Mouse (Mus musculus): ENCODE data around the gene Pnma1. TPM values are rescaled to one million over a fixed set of nuclear protein-coding genes. Genes with fewer than 3 reads are reported as not detected.

The Pnma1 gene
- polyA plus RNA-seq, 1 experiment from 2014 or later, result 3.8 TPM

- Histone ChIP-seq H3K4me2 (no peak overlapping the region), H3K9ac (replicated peaks) (no peak overlapping the region), H3K4me3 (replicated peaks) (no peak overlapping the region), H3K9me3 (replicated peaks) (no peaks in the 10 kb centered on the region), H3K4me1 (peaks cover 24% of the 10 kb centered on the region), H3K27ac (replicated peaks) (no peak overlapping the region), H3K27me3 (replicated peaks) (no peaks in the 10 kb centered on the region), H3K36me3 (peaks cover 26% of the 10 kb centered on the region)
- ATAC-seq (ENCODE audit: low FRiP score), result no peak
- 91% methylated on average over 10 of the region's 10 CpGs for WGBS
Measured at GRCm38 (mm10) chr12:84151911-84152310, 3.6 kb upstream of the Pnma1 start.

GRCm38 (mm10) chr12:84150976-84151375, 2.7 kb upstream of the Pnma1 start:
- H3K27me3 ChIP-seq (replicated peaks), result no peaks in the 10 kb centered on the region
- no peak for ATAC-seq (ENCODE audit: low FRiP score)
- H3K4me1 ChIP-seq, result peaks cover 27% of the 10 kb centered on the region
- 59% methylated on average over 6 of the region's 6 CpGs for WGBS
- no peak overlapping the region for H3K9ac ChIP-seq (replicated peaks)
- H3K4me2 ChIP-seq, result no peak overlapping the region
- peaks cover 17% of the 10 kb centered on the region for H3K36me3 ChIP-seq
- no peak overlapping the region for H3K27ac ChIP-seq (replicated peaks)
- H3K4me3 ChIP-seq (replicated peaks), result no peak overlapping the region
- H3K9me3 ChIP-seq (replicated peaks), result no peaks in the 10 kb centered on the region

DNA sequence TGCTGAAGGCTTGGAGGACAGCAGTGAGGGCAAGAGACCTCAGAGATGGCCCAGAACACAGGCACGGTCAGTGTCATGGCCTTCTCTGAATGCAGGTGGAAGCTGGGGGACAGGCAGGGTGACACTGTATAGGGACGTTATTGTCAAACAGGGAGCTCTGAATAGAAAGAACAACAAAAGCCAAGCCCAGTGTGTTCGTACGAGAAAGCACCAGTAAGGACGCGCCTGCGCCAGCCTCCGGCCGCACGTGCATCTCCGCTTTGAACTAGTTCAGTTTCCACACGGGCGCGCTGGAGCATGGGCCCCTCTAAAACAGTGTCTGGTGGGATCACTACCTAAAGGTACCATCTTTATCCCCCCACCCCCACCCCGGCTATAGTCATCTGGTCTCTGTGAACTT, 1.7 kb upstream of the Pnma1 start:
- H3K4me3 ChIP-seq (replicated peaks), result no peak overlapping the region
- H3K9me3 ChIP-seq (replicated peaks), result no peaks in the 10 kb centered on the region
- ATAC-seq (ENCODE audit: low FRiP score), result no peak
- no peak overlapping the region for H3K9ac ChIP-seq (replicated peaks)
- 31% methylated on average over 15 of the region's 15 CpGs for WGBS
- peaks cover 27% of the 10 kb centered on the region for H3K4me1 ChIP-seq
- peak overlapping the region; percentile 15; the same call in 1 of the 2 replicates for H3K4me2 ChIP-seq
- H3K27ac ChIP-seq (replicated peaks), result no peak overlapping the region
- H3K27me3 ChIP-seq (replicated peaks), result no peaks in the 10 kb centered on the region
- H3K36me3 ChIP-seq, result peaks cover 16% of the 10 kb centered on the region

GRCm38 (mm10) chr12:84148622-84149012, 328 bp upstream of the Pnma1 start:
- H3K27ac ChIP-seq (replicated peaks), result peak overlapping the region; percentile 80
- ATAC-seq (ENCODE audit: low FRiP score), result no peak

DNA sequence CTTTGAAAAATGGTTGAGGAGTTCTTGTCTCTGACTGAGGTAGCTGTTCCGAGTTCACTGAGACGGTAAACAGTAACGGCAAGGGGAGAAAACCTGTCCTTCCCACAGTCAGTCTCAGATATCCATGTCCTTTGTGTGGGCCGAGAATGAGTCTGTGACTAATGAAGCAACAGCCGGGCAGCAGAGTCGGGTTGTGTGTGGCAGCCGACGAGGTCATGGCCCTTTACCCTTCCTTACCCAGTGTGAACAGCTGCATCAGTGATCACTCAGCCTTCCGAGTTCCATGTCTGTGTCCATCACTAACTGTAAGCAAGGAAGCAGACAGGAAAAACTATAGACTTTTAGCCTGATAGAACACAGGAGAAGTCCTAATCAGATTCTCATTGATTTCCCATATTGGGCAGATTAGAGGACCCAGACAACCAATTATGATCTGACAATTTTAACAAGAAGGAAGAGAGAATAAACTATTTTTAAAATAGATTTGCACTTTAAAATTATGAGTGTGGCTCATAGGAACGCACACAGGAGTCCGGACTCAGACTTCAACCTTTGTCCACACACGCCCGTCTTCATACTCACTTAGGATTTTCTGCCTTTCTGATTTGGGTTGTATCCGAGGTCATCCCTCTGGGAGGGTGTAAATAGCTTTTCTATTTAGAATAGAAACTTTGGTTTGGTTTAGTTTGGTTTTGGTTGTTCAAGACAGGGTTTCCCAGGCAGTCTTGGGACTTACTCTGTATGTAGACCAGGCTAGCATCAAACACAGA, 5.8 kb downstream of the Pnma1 start:
- Histone ChIP-seq H3K4me2 (no peak overlapping the region), H3K4me1 (peaks cover 7% of the 10 kb centered on the region; the same call in 1 of the 2 replicates), H3K9me3 (replicated peaks) (no peaks in the 10 kb centered on the region), H3K4me3 (replicated peaks) (no peak overlapping the region), H3K27ac (replicated peaks) (no peak overlapping the region), H3K36me3 (peaks cover 17% of the 10 kb centered on the region), H3K27me3 (replicated peaks) (no peaks in the 10 kb centered on the region), H3K9ac (replicated peaks) (no peak overlapping the region)
- 37% methylated on average over 14 of the region's 14 CpGs for WGBS
- ATAC-seq (ENCODE audit: low FRiP score), result no peak

More at GRCm38 (mm10) chr12:84148622-84149012, 328 bp upstream of the Pnma1 start:
- H3K27me3 ChIP-seq (replicated peaks), result no peaks in the 10 kb centered on the region
- 4% methylated on average over 10 of the region's 10 CpGs for WGBS
- peak overlapping the region; percentile 76 for H3K9ac ChIP-seq (replicated peaks)
- peaks cover 16% of the 10 kb centered on the region for H3K36me3 ChIP-seq
- H3K9me3 ChIP-seq (replicated peaks), result no peaks in the 10 kb centered on the region
- H3K4me1 ChIP-seq, result peaks cover 27% of the 10 kb centered on the region
- peak overlapping the region; percentile 92 for H3K4me2 ChIP-seq
- H3K4me3 ChIP-seq (replicated peaks), result peak overlapping the region; percentile 71

DNA sequence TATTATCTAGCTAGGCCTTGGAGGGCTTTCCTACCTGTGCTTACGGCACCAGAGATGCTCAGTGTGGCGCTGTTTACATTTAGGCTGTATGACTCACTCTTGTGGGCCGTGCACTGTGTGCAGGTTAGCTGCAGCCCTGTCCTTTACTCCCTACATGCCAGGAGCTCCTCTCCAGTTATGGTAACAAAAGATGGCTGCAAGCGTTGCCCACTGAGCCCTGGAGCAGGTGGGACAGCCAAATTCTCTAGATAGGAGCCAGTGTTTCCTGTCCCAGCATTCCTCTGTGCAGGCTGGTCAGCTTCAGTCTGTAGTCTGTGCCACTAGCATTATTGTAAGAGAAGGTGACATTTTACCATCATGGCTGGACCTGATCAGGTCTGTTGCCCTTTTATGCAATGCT, 7.0 kb downstream of the Pnma1 start:
- ATAC-seq (ENCODE audit: low FRiP score), result no peak
- Histone ChIP-seq H3K27me3 (replicated peaks) (no peaks in the 10 kb centered on the region), H3K36me3 (peaks cover 28% of the 10 kb centered on the region), H3K9ac (replicated peaks) (no peak overlapping the region), H3K4me1 (no peaks in the 10 kb centered on the region), H3K27ac (replicated peaks) (no peak overlapping the region), H3K4me2 (no peak overlapping the region), H3K9me3 (replicated peaks) (no peaks in the 10 kb centered on the region), H3K4me3 (replicated peaks) (no peak overlapping the region)
- WGBS, result 85% methylated on average over 4 of the region's 4 CpGs

DNA sequence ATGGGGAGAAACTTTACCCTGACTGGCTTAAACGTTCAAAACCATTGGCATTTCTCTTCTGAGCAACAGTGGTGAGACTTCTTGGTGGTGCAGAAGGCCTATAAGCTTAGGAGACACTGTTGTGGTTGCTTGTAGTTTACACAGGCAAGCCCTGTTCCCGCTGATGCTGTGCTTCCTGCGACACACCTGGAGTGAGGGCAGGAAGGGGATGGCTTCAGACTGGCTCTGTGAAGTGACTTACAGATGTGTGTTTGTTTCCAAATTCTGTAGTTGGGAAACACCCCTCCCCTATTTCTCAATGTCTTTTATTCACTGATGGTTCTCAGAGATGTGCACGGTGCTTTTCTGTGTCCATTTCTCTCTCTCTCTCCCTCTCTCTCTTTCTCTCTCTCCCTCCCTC, 8.2 kb downstream of the Pnma1 start:
- H3K4me2 ChIP-seq, result no peak overlapping the region
- no peak overlapping the region for H3K4me3 ChIP-seq (replicated peaks)
- H3K36me3 ChIP-seq, result peaks cover 32% of the 10 kb centered on the region
- H3K27me3 ChIP-seq (replicated peaks), result no peaks in the 10 kb centered on the region
- no peak overlapping the region for H3K27ac ChIP-seq (replicated peaks)
- H3K9ac ChIP-seq (replicated peaks), result no peak overlapping the region
- no peaks in the 10 kb centered on the region for H3K4me1 ChIP-seq
- no peaks in the 10 kb centered on the region for H3K9me3 ChIP-seq (replicated peaks)
- WGBS, result 76% methylated on average over 4 of the region's 4 CpGs
- ATAC-seq (ENCODE audit: low FRiP score), result no peak

GRCm38 (mm10) chr12:84137131-84137530, 11.2 kb downstream of the Pnma1 start:
- Histone ChIP-seq H3K27ac (replicated peaks) (no peak overlapping the region), H3K9ac (replicated peaks) (no peak overlapping the region), H3K9me3 (replicated peaks) (no peaks in the 10 kb centered on the region), H3K27me3 (replicated peaks) (no peaks in the 10 kb centered on the region), H3K36me3 (peaks cover 32% of the 10 kb centered on the region), H3K4me2 (no peak overlapping the region), H3K4me3 (replicated peaks) (no peak overlapping the region), H3K4me1 (no peaks in the 10 kb centered on the region)
- no peak for ATAC-seq (ENCODE audit: low FRiP score)
- 90% methylated on average over 7 of the region's 7 CpGs for WGBS

GRCm38 (mm10) chr12:84132265-84132664, 16.0 kb downstream of the Pnma1 start:
- no peak for ATAC-seq (ENCODE audit: low FRiP score)
- Histone ChIP-seq H3K27me3 (replicated peaks) (no peaks in the 10 kb centered on the region), H3K4me1 (no peaks in the 10 kb centered on the region), H3K36me3 (peaks cover 47% of the 10 kb centered on the region), H3K9ac (replicated peaks) (no peak overlapping the region), H3K9me3 (replicated peaks) (no peaks in the 10 kb centered on the region), H3K27ac (replicated peaks) (no peak overlapping the region), H3K4me3 (replicated peaks) (no peak overlapping the region), H3K4me2 (no peak overlapping the region)
- 66% methylated on average over 3 of the region's 3 CpGs for WGBS

DNA sequence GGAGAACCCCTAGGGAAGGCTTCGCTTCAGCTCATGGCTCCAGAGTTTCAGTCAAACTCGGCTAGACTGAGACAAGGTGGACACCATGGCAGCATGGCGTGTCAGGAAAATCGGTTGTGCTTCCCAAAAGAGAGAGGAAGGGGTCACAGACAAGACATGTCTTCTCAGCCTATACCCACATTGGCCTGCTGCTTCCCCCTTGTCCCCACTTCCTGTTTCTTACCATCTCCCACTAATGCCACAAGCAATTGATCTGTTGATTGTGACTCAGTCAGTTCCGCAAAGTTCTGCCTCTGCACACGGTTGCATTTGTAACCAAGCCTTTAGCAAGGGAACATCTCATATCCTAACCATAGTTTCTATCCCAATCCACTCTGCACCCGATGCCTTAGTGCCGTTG, 18.4 kb downstream of the Pnma1 start:
- ATAC-seq (ENCODE audit: low FRiP score), result no peak
- no peak overlapping the region for H3K9ac ChIP-seq (replicated peaks)
- H3K36me3 ChIP-seq, result peaks cover 38% of the 10 kb centered on the region
- H3K27me3 ChIP-seq (replicated peaks), result no peaks in the 10 kb centered on the region
- H3K27ac ChIP-seq (replicated peaks), result no peak overlapping the region
- WGBS, result 96% methylated on average over 8 of the region's 8 CpGs
- no peaks in the 10 kb centered on the region for H3K9me3 ChIP-seq (replicated peaks)
- H3K4me1 ChIP-seq, result no peaks in the 10 kb centered on the region
- H3K4me2 ChIP-seq, result no peak overlapping the region
- H3K4me3 ChIP-seq (replicated peaks), result no peak overlapping the region

DNA sequence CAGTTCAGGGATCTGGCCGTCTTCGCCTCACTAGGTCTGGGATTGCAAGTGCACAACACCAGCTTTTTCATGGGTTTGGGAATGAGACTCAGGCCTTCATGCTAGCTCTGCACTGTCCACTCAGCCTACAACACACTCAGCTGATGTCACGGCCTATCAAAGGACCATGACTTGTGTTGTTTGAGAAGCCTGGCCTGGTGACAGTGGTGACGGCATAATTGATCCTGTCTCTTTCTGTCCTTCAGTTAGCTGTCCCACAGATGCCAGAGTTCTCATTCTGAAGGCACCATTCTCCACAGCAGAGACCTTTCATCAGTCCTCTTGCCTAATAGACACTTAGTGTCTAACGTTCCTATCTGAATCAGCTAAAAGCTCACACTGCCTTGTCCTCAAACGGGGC, 19.7 kb downstream of the Pnma1 start:
- Histone ChIP-seq H3K4me2 (no peak overlapping the region), H3K4me3 (replicated peaks) (no peak overlapping the region), H3K9me3 (replicated peaks) (no peaks in the 10 kb centered on the region), H3K4me1 (no peaks in the 10 kb centered on the region), H3K27me3 (replicated peaks) (no peaks in the 10 kb centered on the region), H3K9ac (replicated peaks) (no peak overlapping the region), H3K27ac (replicated peaks) (no peak overlapping the region), H3K36me3 (peaks cover 40% of the 10 kb centered on the region)
- 89% methylated on average over 6 of the region's 6 CpGs for WGBS
- ATAC-seq (ENCODE audit: low FRiP score), result no peak

- Histone ChIP-seq H3K27ac (replicated peaks) (no peak overlapping the region), H3K4me2 (no peak overlapping the region), H3K9me3 (replicated peaks) (no peaks in the 10 kb centered on the region), H3K27me3 (replicated peaks) (no peaks in the 10 kb centered on the region), H3K36me3 (peaks cover 35% of the 10 kb centered on the region), H3K9ac (replicated peaks) (no peak overlapping the region), H3K4me1 (no peaks in the 10 kb centered on the region), H3K4me3 (replicated peaks) (no peak overlapping the region)
- no peak for ATAC-seq (ENCODE audit: low FRiP score)
- WGBS, result 81% methylated on average over 2 of the region's 2 CpGs
Measured at GRCm38 (mm10) chr12:84126899-84127298, 21.4 kb downstream of the Pnma1 start.
